Mouse (Mus musculus) common myeloid progenitor, adult 5-6 weeks (primary cell): ENCODE results near the gene Abr. TPM values are rescaled to one million over a fixed set of nuclear protein-coding genes. Genes with fewer than 3 reads are reported as not detected.

ENCODE experiments used
- ATAC-seq: replicated peaks from 2 replicates; pipeline ENCODE4 v1.8.0; 2016; ENCODE audit warnings: low read depth, mild to moderate bottlenecking, moderate TSS enrichment, inconsistent platforms; ENCODE audit not compliant: poor library complexity, severe bottlenecking
- total RNA-seq: library from RNA; stranded (forward); fragments of 200-1000, 187-1606 nt; gene quantifications from 2 replicates; pipeline ENCODE4 v1.2.3, GENCODE M21; 2017

Gene Abr
- total RNA-seq, 1 experiment from 2014 or later, result 32.9 TPM

DNA sequence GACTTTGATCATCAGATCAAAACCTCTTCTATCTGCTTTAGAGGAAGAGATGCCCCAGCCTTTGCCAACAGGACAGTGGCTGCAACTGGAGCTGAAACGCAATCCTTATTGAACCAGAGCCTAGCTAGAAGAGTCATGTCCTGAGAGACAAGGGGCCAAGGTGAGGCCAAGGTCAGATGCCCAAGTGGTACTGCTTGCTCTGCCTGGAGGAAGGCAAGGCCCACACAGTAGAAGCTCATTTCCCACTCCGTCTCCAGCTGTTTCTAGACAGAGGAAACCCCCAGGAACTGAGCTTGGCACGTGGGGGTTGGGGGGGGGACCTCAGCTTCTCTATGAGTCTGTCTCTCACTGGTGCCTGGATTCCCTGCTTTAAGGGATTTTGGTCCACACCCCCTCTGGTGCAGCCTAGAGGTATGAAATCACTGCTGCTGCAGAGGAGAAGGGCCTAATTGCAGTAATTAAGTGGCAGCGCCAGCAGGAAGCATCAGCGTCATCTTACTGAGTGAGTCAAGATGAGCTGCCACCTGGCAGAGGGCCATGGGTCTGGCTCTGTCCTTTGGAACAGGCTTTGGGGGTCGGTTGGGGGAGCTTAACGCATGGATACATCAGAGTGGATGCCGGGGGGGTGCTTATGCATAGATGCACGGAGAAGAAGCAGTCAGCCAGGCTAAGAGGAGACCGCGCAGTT, 152.7 kb downstream of the Abr start:
- no peak for ATAC-seq

- ATAC-seq, result no peak
Measured at GRCm38 (mm10) chr11:76468347-76468746, 153.8 kb downstream of the Abr start.

- ATAC-seq, result no peak
Measured at GRCm38 (mm10) chr11:76467487-76468005, 154.6 kb downstream of the Abr start.

DNA sequence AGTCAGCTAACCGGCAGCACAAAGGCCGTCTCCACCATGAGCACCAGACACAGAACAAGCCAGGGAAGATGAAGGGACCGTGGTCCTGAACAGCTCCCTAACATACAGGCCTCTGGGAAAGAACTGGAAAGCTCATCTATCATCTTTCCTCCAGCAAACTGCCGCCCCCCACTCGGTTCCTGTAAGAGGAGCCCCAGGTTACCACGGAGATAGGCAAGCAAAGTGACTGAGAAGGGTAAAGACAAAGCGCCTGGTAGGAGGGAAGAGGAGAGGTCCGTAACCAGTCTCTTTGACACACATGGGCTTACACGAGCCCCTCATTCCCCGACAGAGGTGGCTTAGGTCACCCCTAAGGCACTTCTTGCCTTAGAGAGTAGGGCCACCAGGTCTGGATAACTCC, 155.0 kb downstream of the Abr start:
- no peak for ATAC-seq

DNA sequence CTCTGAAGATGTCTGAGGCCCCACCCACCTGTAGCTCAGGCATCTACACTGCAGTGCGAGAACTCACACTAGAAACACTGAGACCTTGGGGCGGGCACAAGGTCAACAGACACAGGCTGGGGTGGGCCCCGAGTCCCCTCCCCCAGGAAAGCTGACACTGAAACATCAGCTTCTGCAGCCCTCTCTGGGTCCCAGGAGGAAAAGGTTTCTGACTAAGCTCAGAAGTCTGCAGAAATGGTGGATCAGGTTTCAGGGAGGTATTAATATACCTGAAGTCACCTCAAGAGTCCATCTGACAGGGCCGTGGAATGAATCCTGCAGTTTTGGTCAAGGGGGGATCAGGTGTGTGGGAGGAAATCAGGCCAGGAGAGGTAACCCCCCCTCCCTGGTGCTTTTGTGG, 156.2 kb downstream of the Abr start:
- no peak for ATAC-seq

DNA sequence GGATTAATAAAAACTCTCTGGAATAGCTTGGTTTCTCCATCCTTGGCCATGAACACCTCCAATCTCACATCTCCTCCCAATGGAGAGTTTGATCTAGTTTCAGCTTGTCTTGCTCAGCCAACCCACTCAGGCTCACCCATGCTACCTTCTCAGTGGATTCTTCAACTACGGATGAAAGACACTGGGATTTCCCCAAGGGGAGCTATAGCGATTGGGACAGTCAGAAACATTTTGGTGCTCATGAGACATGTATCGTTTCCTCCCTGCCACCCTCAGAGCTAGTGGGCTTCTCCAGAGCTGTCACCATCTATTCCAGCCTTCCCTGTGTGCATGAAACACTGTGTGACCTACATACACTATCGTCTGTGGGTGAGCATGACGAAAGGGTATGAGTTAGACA, 160.4 kb downstream of the Abr start:
- no peak for ATAC-seq

DNA sequence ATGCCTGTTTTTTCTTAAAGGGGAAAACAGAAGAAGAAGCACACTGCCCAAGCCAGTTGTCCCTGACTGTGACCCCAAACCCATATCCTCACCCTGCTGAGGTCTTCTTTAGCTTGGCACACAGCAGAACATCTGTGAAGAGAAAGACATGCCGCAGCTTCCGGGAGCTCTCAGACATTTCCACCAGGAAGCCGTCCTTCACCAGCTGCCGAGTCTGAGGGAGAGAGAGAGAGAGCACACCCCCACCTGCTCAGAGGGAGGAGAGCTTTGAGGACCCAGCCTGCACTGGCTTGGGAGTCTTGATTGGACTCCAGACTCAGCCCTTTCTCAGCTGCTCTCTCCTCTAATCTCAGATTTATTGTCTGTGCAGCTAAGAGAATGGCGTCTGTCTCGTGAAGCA, 160.9 kb downstream of the Abr start:
- no peak for ATAC-seq

DNA sequence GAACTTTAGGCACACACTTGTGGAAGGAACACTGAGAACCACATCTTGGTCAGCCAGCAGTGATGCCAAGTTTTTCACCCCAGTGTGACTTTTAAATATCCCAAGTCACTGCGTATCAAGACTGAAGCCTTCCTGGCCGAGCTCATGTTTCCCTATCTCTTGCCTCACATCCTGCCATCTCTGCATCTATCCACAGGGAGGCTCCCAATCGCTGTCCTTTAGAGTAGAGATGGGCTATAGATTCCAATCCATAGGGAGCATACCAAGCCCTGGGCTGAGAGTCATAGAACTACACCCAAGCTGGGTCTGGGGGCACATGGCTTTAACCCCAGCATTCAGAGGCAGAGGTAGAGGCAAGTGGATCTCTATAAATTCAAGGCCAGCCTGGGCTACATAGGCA, 162.6 kb downstream of the Abr start:
- ATAC-seq, result no peak

- peak; percentile 40 for ATAC-seq
Measured at GRCm38 (mm10) chr11:76458730-76459129, 163.4 kb downstream of the Abr start.

GRCm38 (mm10) chr11:76456897-76457296, 165.2 kb downstream of the Abr start:
- peak; percentile 50 for ATAC-seq

DNA sequence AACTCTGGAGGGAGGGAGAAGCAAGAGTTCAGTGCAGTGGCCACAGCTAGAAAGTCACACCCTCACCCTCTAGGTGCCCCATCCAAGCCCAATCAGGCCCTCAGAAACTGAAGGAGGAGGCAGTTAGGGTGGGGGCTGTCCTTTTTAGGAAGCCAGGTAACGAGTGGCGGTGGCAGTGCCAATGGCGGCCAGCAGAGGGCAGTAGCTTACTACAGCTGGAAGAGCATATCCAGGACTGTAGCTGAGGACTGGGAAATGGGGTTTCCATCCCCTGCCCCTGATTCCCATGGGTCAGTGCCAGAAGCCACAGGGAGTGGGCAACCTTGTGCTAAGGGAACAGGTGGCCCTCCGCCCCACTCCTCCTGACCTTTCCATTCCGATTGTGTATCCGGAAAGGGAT, 165.9 kb downstream of the Abr start:
- ATAC-seq, result peak; percentile 54

GRCm38 (mm10) chr11:76454492-76454891, 167.6 kb downstream of the Abr start:
- ATAC-seq, result peak; percentile 70

GRCm38 (mm10) chr11:76450202-76450561, 171.9 kb downstream of the Abr start:
- no peak for ATAC-seq

- no peak for ATAC-seq
Measured at GRCm38 (mm10) chr11:76449520-76450201, 172.5 kb downstream of the Abr start.

- ATAC-seq, result peak; percentile 56; the same call in 1 of the 2 replicates
Measured at GRCm38 (mm10) chr11:76446251-76446650, 175.9 kb downstream of the Abr start.

DNA sequence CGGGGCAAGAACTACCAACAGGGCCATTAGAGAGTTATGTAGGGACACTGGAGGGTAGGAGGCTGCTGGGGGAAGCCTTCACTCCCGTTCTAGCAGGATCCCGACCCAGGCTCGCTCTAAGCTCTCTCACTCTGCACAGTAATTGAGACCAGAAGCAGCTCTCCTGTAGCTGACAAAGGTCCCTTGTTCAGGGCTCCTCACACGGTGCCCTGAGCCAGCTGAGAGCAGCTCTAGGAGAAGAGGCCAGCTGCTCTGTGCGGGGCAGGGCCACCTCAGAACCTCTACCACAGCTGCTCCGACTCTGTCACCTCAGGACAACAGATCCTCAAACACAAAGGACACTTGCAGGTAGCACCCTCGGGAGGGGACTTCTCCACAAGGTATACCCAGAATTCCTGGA, 176.7 kb downstream of the Abr start:
- ATAC-seq, result no peak

- ATAC-seq, result no peak
Measured at GRCm38 (mm10) chr11:76439666-76440065, 182.4 kb downstream of the Abr start.

DNA sequence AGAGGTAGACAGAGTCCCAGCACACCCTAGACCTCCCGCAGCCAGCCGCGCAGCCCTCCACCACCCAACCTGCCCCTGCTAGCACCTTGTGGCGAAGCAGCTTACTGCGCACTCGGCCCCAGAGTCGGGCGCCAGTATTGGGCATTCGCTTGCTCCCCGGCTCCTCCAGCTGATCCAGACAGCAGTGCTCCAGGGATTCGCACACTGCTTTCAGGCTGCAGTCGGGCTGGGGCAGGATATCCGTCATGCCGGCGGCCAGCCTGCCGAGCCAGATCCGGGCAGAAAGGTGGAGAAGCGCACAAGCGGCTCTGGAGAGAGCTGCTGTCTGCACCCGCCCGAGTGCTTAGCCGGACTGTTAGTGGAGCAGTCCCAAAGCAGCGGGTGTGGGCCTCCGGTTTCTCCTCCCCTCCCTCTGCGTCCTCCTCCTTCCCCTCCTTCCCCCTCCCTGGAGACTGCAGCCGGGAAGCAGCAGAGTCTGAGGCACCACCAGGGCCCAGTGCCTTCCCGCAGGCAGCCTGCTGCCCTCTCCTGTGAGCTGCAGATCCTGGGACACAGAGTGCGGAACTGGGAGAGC, 185.2 kb downstream of the Abr start:
- ATAC-seq, result no peak

DNA sequence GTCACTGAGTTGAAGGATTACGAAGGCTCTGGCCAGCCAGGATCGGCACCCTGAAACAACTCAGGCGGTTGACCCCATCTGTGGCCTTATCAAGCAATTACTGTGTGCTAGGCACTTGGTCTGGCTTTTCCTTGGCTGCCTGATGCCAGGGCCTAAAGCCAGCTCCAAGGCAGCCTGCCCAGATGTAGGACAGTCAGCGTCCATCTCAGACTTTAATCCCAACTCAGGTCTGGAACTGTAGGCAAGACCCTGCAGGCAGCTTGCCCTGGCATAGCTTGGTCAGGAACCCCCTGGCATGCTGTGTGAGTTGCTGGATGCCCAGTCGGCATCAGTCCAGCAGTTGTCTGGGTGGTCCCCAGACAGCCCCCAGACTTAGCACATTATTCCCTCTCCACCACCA, 186.1 kb downstream of the Abr start:
- ATAC-seq, result no peak

DNA sequence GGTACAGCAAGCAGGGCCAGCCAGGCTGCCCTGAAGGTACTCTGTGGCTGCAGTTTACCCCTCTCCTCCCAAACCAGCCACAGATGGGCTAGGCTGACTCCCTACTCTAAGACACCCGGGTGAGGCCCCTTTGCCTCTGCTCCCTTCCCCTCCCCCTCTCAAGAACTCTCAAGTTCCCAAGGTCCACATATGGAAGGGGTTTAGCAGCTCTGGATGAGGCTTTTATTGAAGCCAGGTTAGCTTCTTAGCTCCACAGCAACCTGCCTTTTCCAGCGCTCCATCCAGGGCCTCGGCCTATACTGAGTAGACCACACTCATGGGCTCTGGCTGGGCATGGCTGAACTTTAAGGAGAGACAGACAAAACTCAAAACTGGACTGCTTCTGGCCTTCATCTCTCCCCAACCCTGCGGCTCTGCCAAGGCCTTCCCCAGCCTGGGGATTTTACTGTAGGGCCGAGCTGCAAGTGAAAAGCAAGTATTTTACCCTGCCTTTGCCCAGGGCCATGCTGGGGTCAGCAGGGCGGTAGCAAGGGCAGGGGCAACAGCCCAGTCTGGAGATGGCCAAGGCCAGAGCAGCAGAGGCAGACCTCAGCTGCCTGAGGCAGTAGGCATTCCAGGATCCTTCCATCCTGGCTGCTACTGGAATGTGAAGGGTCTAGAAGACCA, 192.0 kb downstream of the Abr start:
- no peak for ATAC-seq

GRCm38 (mm10) chr11:76429556-76429955, 192.6 kb downstream of the Abr start:
- no peak for ATAC-seq
